ENCODE assay signal across 32 mouse cellular contexts in the genomic region with DNA sequence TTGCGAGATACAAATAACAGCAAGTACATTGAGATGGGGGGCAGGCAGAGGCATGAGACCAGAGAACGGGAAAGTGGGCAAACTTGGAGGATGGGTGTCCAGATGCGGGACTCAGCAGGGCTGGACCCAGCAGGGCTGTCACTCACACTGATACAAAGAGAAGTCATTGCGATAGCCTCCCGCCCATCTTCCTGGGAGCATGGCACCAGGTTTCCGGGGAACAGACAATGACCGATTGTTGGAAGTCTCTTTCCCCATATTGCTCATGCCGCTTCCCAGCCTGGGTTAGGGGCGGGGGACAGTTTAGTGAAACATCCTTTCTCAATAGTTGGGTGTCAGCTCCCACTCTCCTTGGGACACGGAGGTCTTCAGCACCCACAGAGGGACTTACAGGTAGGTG. TPM values are rescaled to one million over a fixed set of nuclear protein-coding genes. Genes with fewer than 3 reads are reported as not detected.
"Had no signal": no experiment of that assay in that cellular context is flagged by ENCODE, and none has a peak within 500 bp of the region (broad histone marks: within the 10 kb centered on the region; RNA-seq: fewer than 3 reads in every experiment).

A gene (plus strand): TSS at position 301 of the 400 bp plus-strand sequence.

- H3K9ac ChIP-seq: heart, embryonic 13.5 days; heart, embryonic 15.5 days; hindbrain, embryonic 12.5 days; hindbrain, embryonic 14.5 days; intestine, embryonic 15.5 days; limb, embryonic 12.5 days; liver, embryonic 13.5 days; liver, embryonic 15.5 days had no signal

- H3K9me3 ChIP-seq: heart, embryonic 13.5 days; heart, embryonic 15.5 days; hindbrain, embryonic 10.5 days; hindbrain, embryonic 12.5 days; intestine, embryonic 15.5 days; limb, embryonic 10.5 days; limb, embryonic 12.5 days; liver, embryonic 13.5 days; liver, embryonic 15.5 days had no signal

- H3K4me1 ChIP-seq: heart, embryonic 13.5 days; heart, embryonic 15.5 days; hindbrain, embryonic 10.5 days; hindbrain, embryonic 12.5 days; intestine, embryonic 15.5 days; limb, embryonic 10.5 days; limb, embryonic 12.5 days; liver, embryonic 13.5 days; liver, embryonic 15.5 days had no signal

- H3K27me3 ChIP-seq: heart, embryonic 13.5 days; heart, embryonic 15.5 days; hindbrain, embryonic 12.5 days; intestine, embryonic 15.5 days; limb, embryonic 12.5 days; liver, embryonic 13.5 days; liver, embryonic 15.5 days had no signal

- H3K4me3 ChIP-seq: gastrocnemius, adult 2 months; heart, adult 2 months; heart, embryonic 13.5 days; heart, embryonic 15.5 days; hindbrain, embryonic 10.5 days; hindbrain, embryonic 12.5 days; intestine, embryonic 15.5 days; layer of hippocampus, adult 2 months; left cerebral cortex, adult 2 months; limb, embryonic 10.5 days; limb, embryonic 12.5 days; liver, embryonic 13.5 days; liver, embryonic 15.5 days had no signal

- H3K27ac ChIP-seq: gastrocnemius, adult 2 months; heart, adult 2 months; heart, embryonic 13.5 days; heart, embryonic 15.5 days; hindbrain, embryonic 10.5 days; hindbrain, embryonic 12.5 days; hindbrain, embryonic 14.5 days; intestine, embryonic 15.5 days; layer of hippocampus, adult 2 months; left cerebral cortex, adult 2 months; limb, embryonic 10.5 days; limb, embryonic 12.5 days; liver, embryonic 13.5 days; liver, embryonic 15.5 days had no signal

- H3K4me2 ChIP-seq: heart, embryonic 13.5 days; heart, embryonic 15.5 days; hindbrain, embryonic 12.5 days; hindbrain, embryonic 14.5 days; intestine, embryonic 15.5 days; limb, embryonic 12.5 days; liver, embryonic 11.5 days; liver, embryonic 13.5 days; liver, embryonic 15.5 days had no signal

- ATAC-seq: hindbrain, embryonic 16.5 days; inflammation-experienced regulatory T-cells, adult 6 months; intestine, embryonic 15.5 days; intestine, postnatal 0 days had no signal

- DNase-seq: gastrocnemius, adult 2 months; gastrocnemius, postnatal 10 days; gastrocnemius, postnatal 25 days; heart, postnatal 14 days; heart, postnatal 36 days; kidney, adult 18-20 months; kidney, adult 8-10 months; kidney, postnatal 10 days; kidney, postnatal 25 days; kidney, postnatal 4 days; liver; liver, embryonic 13.5 days had no signal

- H3K36me3 ChIP-seq: heart, embryonic 13.5 days; heart, embryonic 15.5 days; hindbrain, embryonic 10.5 days; hindbrain, embryonic 12.5 days; intestine, embryonic 15.5 days; limb, embryonic 10.5 days; limb, embryonic 12.5 days; liver, embryonic 13.5 days; liver, embryonic 15.5 days had no signal

RNA-seq across cellular contexts. Expression of the gene that starts here (rescaled TPM):
- polyA plus RNA-seq: heart, adult 2 months; heart, embryonic 13.5 days; heart, embryonic 15.5 days; heart, postnatal 0 days; hindbrain, embryonic 10.5 days; hindbrain, embryonic 12.5 days; hindbrain, embryonic 14.5 days; hindbrain, embryonic 16.5 days; intestine, embryonic 15.5 days; intestine, postnatal 0 days; kidney, embryonic 14.5 days; kidney, embryonic 16.5 days; limb, embryonic 10.5 days; limb, embryonic 12.5 days; limb, embryonic 14.5 days; liver, embryonic 11.5 days; liver, embryonic 13.5 days; liver, embryonic 15.5 days had no signal
